Mouse (Mus musculus) liver, embryonic 14.5 days (tissue): ENCODE data around the gene Olfr690. TPM values are rescaled to one million over a fixed set of nuclear protein-coding genes. Genes with fewer than 3 reads are reported as not detected.

Source experiments
- ATAC-seq: fragments of 200-750 bp; cut with Nextera tagmentation; 2 replicates; pipeline ENCODE4 v1.8.0; 2017; ENCODE audit warnings: moderate number of reproducible peaks, mild to moderate bottlenecking, moderate library complexity; ENCODE audit not compliant: insufficient read depth
- DNase-seq, 3 experiments: peaks; one replicate each; pipeline ENCODE4 v3.0.0-alpha.2; 2012 to 2013; ENCODE audit warnings: low read depth in 3 of 3, low spot score in 3 of 3
- H3K27ac ChIP-seq: fragments of 300-500 bp; sonication (generic); 2 replicates; pipeline ENCODE4 v1.5.1; 2014; ENCODE audit warnings: moderate library complexity, mild to moderate bottlenecking, control low read depth, inconsistent platforms
- H3K27me3 ChIP-seq: fragments of 300-500 bp; sonication (generic); 2 replicates; pipeline ENCODE4 v1.6.1; 2014; ENCODE audit warnings: mild to moderate bottlenecking, low read length, moderate library complexity; ENCODE audit not compliant: control insufficient read depth, insufficient read depth
- H3K36me3 ChIP-seq: fragments of 300-500 bp; sonication (generic); replicated peaks from 2 replicates; pipeline ENCODE4 v1.6.1; 2014; ENCODE audit warnings: low read depth; ENCODE audit not compliant: control insufficient read depth, insufficient read depth
- H3K4me1 ChIP-seq, 2 experiments: fragments of 200-500 bp in 1 of 2; fragments of 300-500 bp in 1 of 2; sonication (generic) in 1 of 2; replicated peaks; 2 replicates each; pipeline ENCODE4 v1.6.1; 2012 to 2014; ENCODE audit warnings: antibody characterized with exemption in 1 of 2, inconsistent platforms in 1 of 2, low read length in 1 of 2; ENCODE audit not compliant: control insufficient read depth in 2 of 2, insufficient read depth in 2 of 2
- H3K4me2 ChIP-seq: fragments of 300-500 bp; sonication (generic); 2 replicates; pipeline ENCODE4 v1.6.1; 2014; ENCODE audit warnings: low read depth, mild to moderate bottlenecking, control low read depth, moderate library complexity
- H3K4me3 ChIP-seq, 2 experiments: fragments of 200-500 bp in 1 of 2; fragments of 300-500 bp in 1 of 2; sonication (generic) in 1 of 2; 2 replicates each; pipeline ENCODE4 v1.5.1; 2012 to 2014; ENCODE audit warnings: low read depth in 2 of 2, low read length in 2 of 2, mild to moderate bottlenecking in 2 of 2, control low read depth in 1 of 2, inconsistent platforms in 1 of 2, moderate library complexity in 1 of 2; ENCODE audit not compliant: insufficient read depth in 1 of 2
- H3K9ac ChIP-seq: fragments of 300-500 bp; sonication (generic); replicated peaks from 2 replicates; pipeline ENCODE4 v1.6.1; 2014; ENCODE audit warnings: mild to moderate bottlenecking, control low read depth, moderate library complexity
- H3K9me3 ChIP-seq: fragments of 300-500 bp; sonication (generic); 2 replicates; pipeline ENCODE4 v1.6.1; 2016; ENCODE audit warnings: low read length, mixed read lengths; ENCODE audit not compliant: control insufficient read depth
- CTCF ChIP-seq: IDR thresholded peaks from 2 replicates; pipeline ENCODE4 v1.5.1; 2016; ENCODE audit warnings: antibody characterized with exemption, low read depth, control low read depth
- EP300 ChIP-seq: IDR thresholded peaks from 2 replicates; pipeline ENCODE4 v1.6.1; 2016; ENCODE audit warnings: antibody characterized with exemption, low read depth
- WGBS: fragments of 180-500 bp; shearing (Covaris S2); extraction: QIAGEN DNeasy Blood & Tissue Kit; methylation state at CpG from one replicate; pipeline ENCODE4 v1.1.7; 2014; ENCODE audit not compliant: insufficient replicate concordance; 5-methylcytosine and 5-hydroxymethylcytosine counted together
- polyA plus RNA-seq, 2 experiments: library from polyadenylated mRNA; depleted of rRNA in 1 of 2; stranded (reverse) in 1 of 2; unstranded in 1 of 2; fragments of >200 nt; fragmentation: Nextera tagmentation in 1 of 2; extraction: Ambion mirVana in 1 of 2; gene quantifications; 2 replicates each; pipeline versions ENCODE4 v1.2.1 to v1.2.3; 2012 to 2014

Gene Olfr690
- polyA plus RNA-seq, 2 experiments: not detected

DNA sequence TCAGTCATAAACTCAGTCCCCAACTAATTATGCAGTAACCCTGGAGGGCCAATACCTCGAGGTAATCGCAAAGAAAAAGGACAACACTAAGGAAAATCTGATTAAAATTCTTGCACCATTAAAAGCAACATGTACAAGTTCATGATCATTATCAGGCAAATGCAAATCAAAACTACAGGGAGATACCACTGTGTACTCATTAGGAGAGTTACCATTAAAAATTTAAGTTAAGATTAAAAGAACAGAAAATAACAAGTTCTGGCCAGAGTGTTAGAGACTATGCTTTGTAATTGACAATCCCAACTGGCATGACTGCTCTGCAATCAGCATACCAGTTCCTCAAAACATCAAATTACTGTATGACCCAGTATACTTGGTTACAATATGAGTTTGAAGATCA lies 8.8 kb upstream of the Olfr690 start:
- TF ChIP-seq EP300: no peak
- TF ChIP-seq CTCF: no peak
- no peak for DNase-seq
- ATAC-seq: no peak
- 56% methylated on average over 2 of the region's 2 CpGs for WGBS
- Histone ChIP-seq H3K4me1 (no peaks in the 10 kb centered on the region), H3K27me3 (no peaks in the 10 kb centered on the region), H3K27ac (no peak overlapping the region), H3K4me3 (no peak overlapping the region), H3K9ac (no peak overlapping the region), H3K9me3 (no peaks in the 10 kb centered on the region), H3K36me3 (no peaks in the 10 kb centered on the region), H3K4me2 (no peak overlapping the region)

DNA sequence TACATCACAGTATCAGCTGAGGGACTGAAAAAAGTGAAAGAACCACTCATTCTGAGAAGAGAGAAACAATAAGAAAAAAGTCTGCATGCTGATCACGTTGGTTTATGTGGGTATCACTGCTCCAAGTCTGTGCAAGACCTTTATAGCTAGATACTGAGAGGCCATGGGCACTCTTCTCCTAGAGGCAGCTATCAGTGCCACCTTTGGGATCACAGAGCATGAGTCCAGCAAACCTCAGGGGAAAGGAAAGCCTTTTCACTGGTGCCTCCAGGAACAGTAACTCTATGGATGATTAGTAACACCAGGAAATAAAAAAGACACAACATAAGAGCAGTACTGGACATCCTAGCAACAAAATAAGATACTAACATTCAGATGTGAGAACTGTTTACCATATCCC lies 8.3 kb upstream of the Olfr690 start, which contains the start of gene Olfr691:
Gene Olfr691, minus strand, starts transcription at position 101 of the 400 bp plus-strand sequence.
- no peak for DNase-seq
- Histone ChIP-seq H3K4me1 (no peaks in the 10 kb centered on the region), H3K9me3 (no peaks in the 10 kb centered on the region), H3K27ac (no peak within 1 kb of the TSS), H3K9ac (no peak within 1 kb of the TSS), H3K27me3 (no peaks in the 10 kb centered on the region), H3K36me3 (no peaks in the 10 kb centered on the region), H3K4me3 (no peak within 1 kb of the TSS), H3K4me2 (no peak within 1 kb of the TSS)
- no peak for TF ChIP-seq EP300
- TF ChIP-seq CTCF: no peak
- 26% methylated on average over 1 of the region's 1 CpGs for WGBS
- no peak for ATAC-seq

DNA sequence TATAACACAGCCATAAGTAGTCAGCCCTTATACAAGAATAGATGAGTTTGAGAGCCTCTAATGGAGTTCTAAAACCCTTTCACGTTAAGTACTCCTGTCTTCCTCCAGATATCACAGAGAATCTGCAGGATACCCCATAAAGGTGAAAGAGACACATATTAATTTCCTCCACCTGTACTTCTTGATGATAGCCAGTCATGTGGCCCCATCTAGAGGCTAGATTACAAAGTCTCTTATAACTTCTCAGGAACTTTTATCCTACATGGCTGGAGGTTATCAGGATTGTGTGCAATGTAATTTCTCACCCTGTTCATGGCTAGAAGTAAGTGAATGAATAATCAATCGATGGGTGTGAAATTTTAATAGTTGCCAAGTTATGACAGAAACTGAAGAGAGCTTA lies 8.6 kb downstream of the Olfr690 start:
- Histone ChIP-seq H3K4me1 (no peaks in the 10 kb centered on the region), H3K9ac (no peak overlapping the region), H3K4me2 (no peak overlapping the region), H3K27ac (no peak overlapping the region), H3K9me3 (no peaks in the 10 kb centered on the region), H3K36me3 (no peaks in the 10 kb centered on the region), H3K4me3 (no peak overlapping the region), H3K27me3 (no peaks in the 10 kb centered on the region)
- TF ChIP-seq EP300: no peak
- no peak for TF ChIP-seq CTCF
- no peak for DNase-seq
- WGBS: 47% methylated on average over 2 of the region's 2 CpGs
- ATAC-seq: no peak

DNA sequence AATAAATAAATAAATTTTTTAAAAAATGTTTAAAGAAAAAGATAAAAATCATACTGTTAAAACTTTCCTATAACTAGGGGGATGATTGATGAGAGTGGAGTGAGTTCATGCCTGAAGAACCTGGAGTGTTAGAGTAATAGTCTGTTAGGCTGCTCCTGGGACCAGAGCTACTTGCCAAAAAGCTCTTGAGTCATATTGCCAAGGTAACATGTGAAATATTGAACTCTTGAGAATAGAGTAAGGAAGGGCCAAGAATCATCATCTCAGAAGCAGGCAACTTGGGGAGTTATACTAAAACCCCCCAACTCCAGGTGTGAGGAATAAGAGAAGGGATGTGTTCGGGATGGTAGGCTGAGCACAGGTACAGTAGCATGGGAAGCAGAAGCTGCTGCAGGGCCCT lies 23.0 kb downstream of the Olfr690 start, which contains the start of gene Olfr689:
Gene Olfr689, plus strand, starts transcription at position 301 of the 400 bp plus-strand sequence.
- H3K9me3 ChIP-seq: no peaks in the 10 kb centered on the region
- TF ChIP-seq CTCF (no peak), EP300 (no peak)

DNA sequence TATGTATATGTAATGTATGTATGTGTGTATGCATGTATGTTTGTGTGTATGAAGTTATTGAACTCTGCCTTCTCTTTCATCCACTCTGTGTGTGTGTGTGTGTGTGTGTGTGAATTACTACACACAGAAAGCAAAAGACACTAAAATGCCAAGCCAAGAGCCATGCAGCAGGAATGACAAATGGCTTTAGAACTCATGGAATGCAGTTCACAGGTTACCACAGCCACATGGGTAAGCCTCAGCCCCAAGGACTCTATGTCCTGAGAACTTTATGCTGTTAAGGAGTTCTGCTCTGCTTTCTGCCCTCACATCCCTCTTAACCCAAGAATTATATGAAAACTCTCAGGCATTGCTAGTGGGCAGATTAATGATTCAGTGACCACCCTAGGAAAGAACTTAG lies 43.9 kb downstream of the Olfr690 start:
- TF ChIP-seq CTCF (no peak), EP300 (no peak)
- no peak for ATAC-seq

More for the DNA sequence above, 23.0 kb downstream of the Olfr690 start, which contains the start of gene Olfr689:
- Histone ChIP-seq H3K4me1 (no peaks in the 10 kb centered on the region), H3K36me3 (no peaks in the 10 kb centered on the region), H3K4me3 (no peak within 1 kb of the TSS), H3K4me2 (no peak within 1 kb of the TSS), H3K27me3 (no peaks in the 10 kb centered on the region), H3K27ac (no peak within 1 kb of the TSS), H3K9ac (no peak within 1 kb of the TSS)
- WGBS: 58% methylated on average over 1 of the region's 1 CpGs
- ATAC-seq: no peak
- DNase-seq: no peak

More for the DNA sequence above, 43.9 kb downstream of the Olfr690 start:
- Histone ChIP-seq H3K27ac (no peak overlapping the region), H3K9me3 (no peaks in the 10 kb centered on the region), H3K27me3 (no peaks in the 10 kb centered on the region), H3K4me2 (no peak overlapping the region), H3K4me3 (no peak overlapping the region), H3K36me3 (no peaks in the 10 kb centered on the region), H3K4me1 (no peaks in the 10 kb centered on the region), H3K9ac (no peak overlapping the region)
- DNase-seq: no peak
